Mouse (Mus musculus) testis, adult 2 months (tissue): ENCODE measurements around the gene Gria4. TPM values are rescaled to one million over a fixed set of nuclear protein-coding genes. Genes with fewer than 3 reads are reported as not detected.
"Not testable (repeated sequence)": the region's sequence is repeated elsewhere in the genome, so short reads cannot be mapped to it uniquely, and the experiment has no call there.

Experiments
- H3K27ac ChIP-seq: fragments of 200-500 bp; 2 replicates; pipeline ENCODE4 v1.5.1; 2012; ENCODE audit warnings: low read depth, low read length; ENCODE audit not compliant: control insufficient read depth, insufficient read depth
- H3K27me3 ChIP-seq: fragments of 200-500 bp; 2 replicates; pipeline ENCODE4 v1.6.1; 2012; ENCODE audit warnings: mild to moderate bottlenecking, low read length, moderate library complexity; ENCODE audit not compliant: control insufficient read depth, insufficient read depth
- H3K36me3 ChIP-seq: fragments of 200-500 bp; 2 replicates; pipeline ENCODE4 v1.6.1; 2012; ENCODE audit warnings: mild to moderate bottlenecking, low read length; ENCODE audit not compliant: control insufficient read depth, insufficient read depth
- H3K4me1 ChIP-seq: fragments of 200-500 bp; 2 replicates; pipeline ENCODE4 v1.6.1; 2012; ENCODE audit warnings: low read length; ENCODE audit not compliant: control insufficient read depth, insufficient read depth
- H3K4me3 ChIP-seq: fragments of 200-500 bp; 2 replicates; pipeline ENCODE4 v1.5.1; 2012; ENCODE audit warnings: low read depth, mild to moderate bottlenecking, low read length, moderate library complexity, mixed read lengths; ENCODE audit not compliant: control insufficient read depth
- CTCF ChIP-seq: fragments of 200-500 bp; IDR thresholded peaks from 2 replicates; pipeline ENCODE4 v1.5.1; 2012; ENCODE audit warnings: low read depth, mild to moderate bottlenecking, inconsistent platforms, low read length, moderate library complexity; ENCODE audit not compliant: control insufficient read depth, insufficient read depth, insufficient replicate concordance
- POLR2A ChIP-seq: fragments of 200-500 bp; IDR thresholded peaks from 2 replicates; pipeline ENCODE4 v1.6.1; 2012; ENCODE audit warnings: low read depth, mild to moderate bottlenecking, inconsistent platforms, low read length, moderate library complexity; ENCODE audit not compliant: control insufficient read depth
- polyA plus RNA-seq: library from polyadenylated mRNA; depleted of rRNA; stranded (reverse); fragments of >200 nt; gene quantifications from 2 replicates; pipeline ENCODE4 v1.2.3, GENCODE M21; 2012

Gene Gria4
- polyA plus RNA-seq, 1 experiment: 1.1 TPM

- H3K4me3 ChIP-seq: no peak overlapping the region
- TF ChIP-seq POLR2A: no peak
- no peak for TF ChIP-seq CTCF
- H3K27me3 ChIP-seq: no peaks in the 10 kb centered on the region
- no peaks in the 10 kb centered on the region for H3K4me1 ChIP-seq
- H3K27ac ChIP-seq: no peak overlapping the region
- no peaks in the 10 kb centered on the region for H3K36me3 ChIP-seq
Measured at GRCm38 (mm10) chr9:4486428-4486827, 309.6 kb downstream of the Gria4 start.

- Histone ChIP-seq H3K27me3 (no peaks in the 10 kb centered on the region), H3K27ac (no peak overlapping the region), H3K36me3 (no peaks in the 10 kb centered on the region), H3K4me1 (no peaks in the 10 kb centered on the region), H3K4me3 (no peak overlapping the region)
- no peak for TF ChIP-seq POLR2A
- TF ChIP-seq CTCF: no peak
Measured at GRCm38 (mm10) chr9:4484502-4484901, 311.5 kb downstream of the Gria4 start.

- H3K27me3 ChIP-seq: no peaks in the 10 kb centered on the region
- TF ChIP-seq POLR2A (no peak), CTCF (no peak)
Measured at GRCm38 (mm10) chr9:4470791-4471190, 325.2 kb downstream of the Gria4 start.

GRCm38 (mm10) chr9:4459456-4460070 lies 336.5 kb downstream of the Gria4 start:
- no peaks in the 10 kb centered on the region for H3K36me3 ChIP-seq
- H3K4me3 ChIP-seq: no peak overlapping the region
- no peak overlapping the region for H3K27ac ChIP-seq
- TF ChIP-seq CTCF: no peak
- TF ChIP-seq POLR2A: no peak
- H3K4me1 ChIP-seq: no peaks in the 10 kb centered on the region
- H3K27me3 ChIP-seq: no peaks in the 10 kb centered on the region

More at GRCm38 (mm10) chr9:4470791-4471190, 325.2 kb downstream of the Gria4 start:
- Histone ChIP-seq H3K36me3 (no peaks in the 10 kb centered on the region), H3K4me1 (no peaks in the 10 kb centered on the region), H3K4me3 (no peak overlapping the region), H3K27ac (no peak overlapping the region)

- TF ChIP-seq POLR2A (no peak), CTCF (no peak)
- H3K4me1 ChIP-seq: no peaks in the 10 kb centered on the region
Measured at GRCm38 (mm10) chr9:4458193-4458592, 337.8 kb downstream of the Gria4 start.

GRCm38 (mm10) chr9:4457644-4458043 lies 338.4 kb downstream of the Gria4 start:
- no peaks in the 10 kb centered on the region for H3K27me3 ChIP-seq

More at GRCm38 (mm10) chr9:4458193-4458592, 337.8 kb downstream of the Gria4 start:
- Histone ChIP-seq H3K27me3 (no peaks in the 10 kb centered on the region), H3K4me3 (no peak overlapping the region), H3K36me3 (no peaks in the 10 kb centered on the region), H3K27ac (no peak overlapping the region)

GRCm38 (mm10) chr9:4442908-4443307 lies 353.1 kb downstream of the Gria4 start:
- TF ChIP-seq CTCF (no peak), POLR2A (no peak)
- Histone ChIP-seq H3K4me1 (no peaks in the 10 kb centered on the region), H3K27ac (no peak overlapping the region), H3K27me3 (no peaks in the 10 kb centered on the region), H3K36me3 (no peaks in the 10 kb centered on the region), H3K4me3 (no peak overlapping the region)

More at GRCm38 (mm10) chr9:4457644-4458043, 338.4 kb downstream of the Gria4 start:
- Histone ChIP-seq H3K27ac (no peak overlapping the region), H3K4me3 (no peak overlapping the region), H3K36me3 (no peaks in the 10 kb centered on the region), H3K4me1 (no peaks in the 10 kb centered on the region)
- TF ChIP-seq CTCF (no peak), POLR2A (no peak)

- not testable (repeated sequence) for H3K4me1 ChIP-seq, H3K36me3 ChIP-seq, H3K27ac ChIP-seq, H3K4me3 ChIP-seq, H3K27me3 ChIP-seq
Measured at GRCm38 (mm10) chr9:4400801-4401200, 395.2 kb downstream of the Gria4 start.
